Mouse (Mus musculus) kidney, postnatal 0 days (tissue): Measurements from ENCODE around the gene Cdon. TPM values are rescaled to one million over a fixed set of nuclear protein-coding genes. Genes with fewer than 3 reads are reported as not detected.
A peak's percentile ranks its signal among the peaks of the same experiment; 100 is the strongest.

Experiments used
- ATAC-seq: fragments of 200-750 bp; cut with Nextera tagmentation; replicated peaks from 2 replicates; pipeline ENCODE4 v1.8.0; 2017; ENCODE audit warnings: low read depth, moderate number of reproducible peaks, moderate TSS enrichment, moderate library complexity; ENCODE audit not compliant: low FRiP score
- DNase-seq: peaks from one replicate; pipeline ENCODE4 v3.0.0-alpha.2; 2016; ENCODE audit warnings: low spot score
- H3K27ac ChIP-seq: fragments of 300-500 bp; sonication (generic); 2 replicates; pipeline ENCODE4 v1.5.1; 2014; ENCODE audit warnings: mild to moderate bottlenecking
- H3K27me3 ChIP-seq: fragments of 300-500 bp; sonication (generic); 2 replicates; pipeline ENCODE4 v1.6.1; 2014; ENCODE audit warnings: low read length, mixed read lengths; ENCODE audit not compliant: insufficient read depth
- H3K36me3 ChIP-seq: fragments of 300-500 bp; sonication (generic); 2 replicates; pipeline ENCODE4 v1.6.1; 2014; ENCODE audit warnings: low read length, mixed read lengths; ENCODE audit not compliant: insufficient read depth
- H3K4me1 ChIP-seq: fragments of 300-500 bp; sonication (generic); replicated peaks from 2 replicates; pipeline ENCODE4 v1.6.1; 2014; ENCODE audit warnings: antibody characterized with exemption, low read length, mixed read lengths; ENCODE audit not compliant: insufficient read depth
- H3K4me2 ChIP-seq: fragments of 300-500 bp; sonication (generic); 2 replicates; pipeline ENCODE4 v1.6.1; 2014; ENCODE audit warnings: mild to moderate bottlenecking, low read length, moderate library complexity, mixed read lengths
- H3K4me3 ChIP-seq: fragments of 300-500 bp; sonication (generic); replicated peaks from 2 replicates; pipeline ENCODE4 v1.5.1; 2014; ENCODE audit warnings: low read depth, low read length
- H3K9ac ChIP-seq: fragments of 300-500 bp; sonication (generic); 2 replicates; pipeline ENCODE4 v1.6.1; 2014; ENCODE audit warnings: low read depth, low read length
- H3K9me3 ChIP-seq: fragments of 300-500 bp; sonication (generic); replicated peaks from 2 replicates; pipeline ENCODE4 v1.6.1; 2016; ENCODE audit warnings: low read length, inconsistent platforms, mixed read lengths
- CTCF ChIP-seq: IDR thresholded peaks from 2 replicates; pipeline ENCODE4 v1.5.1; 2016; ENCODE audit warnings: antibody characterized with exemption, low read depth, mild to moderate bottlenecking, moderate library complexity
- WGBS: fragments of 180-500 bp; shearing (Covaris S2); extraction: QIAGEN DNeasy Blood & Tissue Kit; methylation state at CpG from one replicate; pipeline ENCODE4 v1.1.7; 2014; 5-methylcytosine and 5-hydroxymethylcytosine counted together
- polyA plus RNA-seq: library from polyadenylated mRNA; unstranded; fragments of >200 nt; fragmentation: Nextera tagmentation; extraction: Ambion mirVana; gene quantifications from 2 replicates; pipeline ENCODE4 v1.2.1, GENCODE M21; 2015

The Cdon gene
- polyA plus RNA-seq, 1 experiment from 2014 or later: 2.2 TPM

GRCm38 (mm10) chr9:35518169-35518568 lies 97.2 kb downstream of the Cdon start, which contains the start of gene Gm1113:
Gm1113 (minus strand) TSS chr9:35518269.
- Histone ChIP-seq H3K27ac (no peak within 1 kb of the TSS), H3K4me3 (no peak within 1 kb of the TSS), H3K9me3 (no peaks in the 10 kb centered on the region), H3K9ac (no peak within 1 kb of the TSS), H3K4me2 (no peak within 1 kb of the TSS), H3K4me1 (no peaks in the 10 kb centered on the region), H3K36me3 (no peaks in the 10 kb centered on the region), H3K27me3 (no peaks in the 10 kb centered on the region)
- ATAC-seq: no peak
- no peak for TF ChIP-seq CTCF
- 71% methylated on average over 3 of the region's 3 CpGs for WGBS
- no peak for DNase-seq

- Histone ChIP-seq H3K9ac (no peak overlapping the region), H3K4me3 (no peak overlapping the region), H3K9me3 (no peaks in the 10 kb centered on the region), H3K36me3 (no peaks in the 10 kb centered on the region), H3K27me3 (no peaks in the 10 kb centered on the region), H3K4me2 (no peak overlapping the region), H3K27ac (no peak overlapping the region), H3K4me1 (no peaks in the 10 kb centered on the region)
- 67% methylated on average over 6 of the region's 6 CpGs for WGBS
- TF ChIP-seq CTCF: no peak
- no peak for DNase-seq
- no peak for ATAC-seq
These were observed 99.9 kb downstream of the Cdon start for GRCm38 (mm10) chr9:35520631-35521348.

- Histone ChIP-seq H3K9me3 (no peaks in the 10 kb centered on the region), H3K27ac (no peak overlapping the region), H3K27me3 (no peaks in the 10 kb centered on the region), H3K4me3 (no peak overlapping the region), H3K4me1 (no peaks in the 10 kb centered on the region), H3K9ac (no peak overlapping the region), H3K4me2 (no peak overlapping the region), H3K36me3 (no peaks in the 10 kb centered on the region)
- WGBS: 60% methylated on average over 2 of the region's 2 CpGs
- no peak for DNase-seq
- TF ChIP-seq CTCF: no peak
- ATAC-seq: no peak
These were observed 101.3 kb downstream of the Cdon start for GRCm38 (mm10) chr9:35522241-35522640.

GRCm38 (mm10) chr9:35522821-35523515 lies 102.0 kb downstream of the Cdon start:
- DNase-seq: no peak
- no peak for ATAC-seq
- TF ChIP-seq CTCF: no peak
- Histone ChIP-seq H3K4me1 (no peaks in the 10 kb centered on the region), H3K27me3 (no peaks in the 10 kb centered on the region), H3K36me3 (no peaks in the 10 kb centered on the region), H3K27ac (no peak overlapping the region), H3K4me2 (no peak overlapping the region), H3K9ac (no peak overlapping the region), H3K4me3 (no peak overlapping the region), H3K9me3 (no peaks in the 10 kb centered on the region)
- 70% methylated on average over 1 of the region's 1 CpGs for WGBS

- H3K27ac ChIP-seq: no peak overlapping the region
- no peaks in the 10 kb centered on the region for H3K27me3 ChIP-seq
- DNase-seq: peak; percentile 68
- WGBS: 33% methylated on average over 5 of the region's 5 CpGs
- no peaks in the 10 kb centered on the region for H3K36me3 ChIP-seq
- H3K9me3 ChIP-seq: no peaks in the 10 kb centered on the region
- no peak for TF ChIP-seq CTCF
- H3K4me1 ChIP-seq: no peaks in the 10 kb centered on the region
- H3K4me3 ChIP-seq: no peak overlapping the region
- H3K4me2 ChIP-seq: no peak overlapping the region
- ATAC-seq: no peak
- H3K9ac ChIP-seq: no peak overlapping the region
These were observed 102.6 kb downstream of the Cdon start for GRCm38 (mm10) chr9:35523541-35523940.

GRCm38 (mm10) chr9:35523941-35524411 lies 103.0 kb downstream of the Cdon start:
- no peak overlapping the region for H3K4me2 ChIP-seq
- peak; percentile 43 for ATAC-seq
- no peaks in the 10 kb centered on the region for H3K36me3 ChIP-seq
- no peak overlapping the region for H3K9ac ChIP-seq
- TF ChIP-seq CTCF: peak; percentile 88
- no peaks in the 10 kb centered on the region for H3K4me1 ChIP-seq
- no peaks in the 10 kb centered on the region for H3K27me3 ChIP-seq
- no peaks in the 10 kb centered on the region for H3K9me3 ChIP-seq
- 9% methylated on average over 7 of the region's 7 CpGs for WGBS
- no peak overlapping the region for H3K27ac ChIP-seq
- DNase-seq: peak; percentile 85
- no peak overlapping the region for H3K4me3 ChIP-seq
